Mouse (Mus musculus): ENCODE data around the gene Zfp790.
A peak's percentile ranks its signal among the peaks of the same experiment; 100 is the strongest.

The Zfp790 gene

GRCm38 (mm10) chr7:29844616-29845015 lies 28.7 kb downstream of the Zfp790 start:
- no peak for DNase-seq (ENCODE audit: low spot score)

GRCm38 (mm10) chr7:29852831-29853218 lies 36.9 kb downstream of the Zfp790 start:
- DNase-seq (ENCODE audit: low spot score): no peak

- peak; percentile 81 for DNase-seq (ENCODE audit: low spot score)
These were observed 37.4 kb downstream of the Zfp790 start, which contains the start of gene Zfp940 for GRCm38 (mm10) chr7:29853219-29853842. TSS of gene Zfp940 (minus strand) at chr7:29853669.

- DNase-seq (ENCODE audit: low spot score): peak; percentile 87
These were observed 43.9 kb downstream of the Zfp790 start, which contains the start of gene Zfp420 for GRCm38 (mm10) chr7:29859532-29860517. TSS of gene Zfp420 (plus strand) at chr7:29859979.

- no peak for DNase-seq (ENCODE audit: low spot score)
These were observed 45.7 kb downstream of the Zfp790 start for GRCm38 (mm10) chr7:29861660-29862059.

GRCm38 (mm10) chr7:29874256-29874655 lies 58.3 kb downstream of the Zfp790 start:
- no peak for DNase-seq (ENCODE audit: low spot score)

- peak; percentile 55 for DNase-seq (ENCODE audit: low spot score)
These were observed 61.6 kb downstream of the Zfp790 start for GRCm38 (mm10) chr7:29877561-29877960.

GRCm38 (mm10) chr7:29880056-29880455 lies 64.1 kb downstream of the Zfp790 start:
- no peak for DNase-seq (ENCODE audit: low spot score)

All from testis, postnatal 14 days (tissue).